Mouse (Mus musculus) CH12.LX (cell line): ENCODE measurements at regions not wholly inside any gene's neighbourhood (a gene's known extent, or its start where the extent isn't known, plus 50 kb on each side); places are given as distances from the start of the nearest gene placed in this dataset.

ENCODE experiments used
- CTCF ChIP-seq, 2 experiments: IDR thresholded peaks in 1 of 2; conservative IDR thresholded peaks in 1 of 2; 2 replicates each; pipeline ENCODE4 v1.5.1; 2011 to 2012; ENCODE audit warnings: low read depth in 2 of 2, low read length in 2 of 2, improper control_type of control experiment in 1 of 2, inconsistent platforms in 1 of 2, mild to moderate bottlenecking in 1 of 2, moderate library complexity in 1 of 2
- EP300 ChIP-seq: IDR thresholded peaks from 2 replicates; pipeline ENCODE4 v1.6.1; 2011; ENCODE audit warnings: low read length, improper control_type of control experiment
- IRF4 ChIP-seq: IDR thresholded peaks from 2 replicates; pipeline ENCODE4 v1.6.1; 2014; ENCODE audit warnings: low read depth, mild to moderate bottlenecking, inconsistent platforms, low read length, improper control_type of control experiment
- JUND ChIP-seq: conservative IDR thresholded peaks from 2 replicates; pipeline ENCODE4 v1.6.1; 2011; ENCODE audit warnings: low read depth, low read length, improper control_type of control experiment
- NELFE ChIP-seq: IDR thresholded peaks from 2 replicates; pipeline ENCODE4 v1.6.1; 2011; ENCODE audit warnings: low read depth, low read length, improper control_type of control experiment
- NRF1 ChIP-seq: IDR thresholded peaks from 2 replicates; pipeline ENCODE4 v1.6.1; 2014; ENCODE audit warnings: low read depth, mild to moderate bottlenecking, inconsistent platforms, low read length, improper control_type of control experiment, moderate library complexity
- POLR2A ChIP-seq: IDR thresholded peaks from 2 replicates; pipeline ENCODE4 v1.6.1; 2011; ENCODE audit warnings: low read depth, mild to moderate bottlenecking, improper control_type of control experiment, low read length
- POLR2AphosphoS2 ChIP-seq: IDR thresholded peaks from 2 replicates; pipeline ENCODE4 v1.6.1; 2011; ENCODE audit warnings: low read depth, low read length, improper control_type of control experiment
- RCOR1 ChIP-seq: conservative IDR thresholded peaks from 2 replicates; pipeline ENCODE4 v1.6.1; 2012; ENCODE audit warnings: low read depth, mild to moderate bottlenecking, inconsistent platforms, low read length, improper control_type of control experiment
- SIN3A ChIP-seq: IDR thresholded peaks from 2 replicates; pipeline ENCODE4 v1.6.1; 2012; ENCODE audit warnings: low read length, improper control_type of control experiment, inconsistent platforms
- ZMIZ1 ChIP-seq: IDR thresholded peaks from 2 replicates; pipeline ENCODE4 v1.6.1; 2012; ENCODE audit warnings: low read depth, mild to moderate bottlenecking, inconsistent platforms, low read length, improper control_type of control experiment

DNA sequence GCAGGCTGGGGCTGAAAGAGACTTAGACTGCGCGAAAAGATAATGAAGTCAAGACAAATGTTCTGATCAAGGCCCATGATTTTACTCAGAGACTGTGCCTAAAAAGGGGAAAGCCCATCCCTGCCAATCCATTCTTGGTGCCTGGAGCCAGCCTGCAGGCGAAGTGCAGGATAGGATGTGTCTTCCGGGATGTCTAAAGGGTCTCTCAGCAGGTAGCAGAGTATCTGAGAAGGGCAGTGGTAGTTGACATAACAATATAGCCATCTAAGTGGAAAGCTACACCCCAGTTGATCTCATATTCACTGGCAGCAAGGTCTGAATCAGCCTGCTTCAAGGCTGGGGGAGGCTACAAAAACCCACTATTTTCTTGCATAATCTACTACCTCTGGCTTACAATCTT, 282.9 kb downstream of the Arl6ip6 start:
- TF ChIP-seq EP300 (no peak), POLR2AphosphoS2 (no peak), NELFE (no peak), CTCF (conservative IDR thresholded peaks at IDR 0.05 in 1 of 2, IDR thresholded peaks at IDR 0.05 in 1 of 2; ENCODE audit: low read depth in 2 of 2, low read length in 2 of 2) (no peak), JUND (no peak), ZMIZ1 (no peak), POLR2A (no peak), IRF4 (no peak), SIN3A (no peak), NRF1 (no peak), RCOR1 (no peak)
